Mouse (Mus musculus) brain, embryonic 18.5 days (tissue): ENCODE results near the gene Pet100.

ENCODE experiments used
- DNase-seq: peaks from one replicate; pipeline ENCODE4 v3.0.0-alpha.2; 2012; ENCODE audit warnings: low read depth, low spot score

Pet100 gene

DNA sequence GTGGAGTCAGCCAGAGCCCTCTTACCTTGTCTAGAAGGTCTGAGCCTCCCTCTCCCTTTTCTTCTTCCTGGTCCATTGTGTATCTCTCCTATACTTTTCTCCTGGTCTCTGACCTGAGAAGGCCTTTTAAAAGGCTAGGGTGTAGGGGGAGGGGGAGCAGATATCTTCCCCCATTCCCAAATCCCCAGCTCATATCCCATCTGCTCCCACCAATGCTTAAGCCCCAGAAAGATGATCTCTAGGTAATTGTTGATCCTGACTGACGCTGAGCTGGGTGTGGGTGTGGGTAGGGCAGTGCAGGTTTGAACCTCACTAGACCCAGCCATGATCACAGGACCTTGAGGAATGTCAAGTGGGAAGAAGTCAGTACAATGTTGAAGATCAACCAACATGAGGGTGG, 4.1 kb downstream of the Pet100 start, which contains the start of gene Pcp2:
Gene Pcp2, minus strand, starts transcription at position 101 of the 400 bp plus-strand sequence.
- no peak for DNase-seq

DNA sequence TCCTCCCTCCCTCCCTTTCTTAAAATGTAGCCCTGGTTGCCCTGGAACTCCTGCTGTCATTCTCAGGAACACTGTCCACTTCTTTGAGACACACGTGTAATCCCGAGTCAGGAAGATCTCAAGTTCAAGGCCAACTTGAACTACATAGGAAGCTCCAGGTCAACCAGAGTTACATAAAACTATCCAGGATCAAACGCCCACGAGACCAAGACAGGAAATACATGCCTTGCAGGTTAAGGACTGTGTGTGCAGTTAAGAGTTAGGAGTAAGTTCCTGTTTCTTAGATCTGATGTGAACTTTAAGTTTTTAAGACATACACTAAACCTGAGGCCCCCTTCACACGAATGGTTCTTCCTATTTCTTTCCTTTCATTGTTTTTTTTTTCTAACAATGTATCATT, 5.6 kb downstream of the Pet100 start:
- DNase-seq, result no peak

DNA sequence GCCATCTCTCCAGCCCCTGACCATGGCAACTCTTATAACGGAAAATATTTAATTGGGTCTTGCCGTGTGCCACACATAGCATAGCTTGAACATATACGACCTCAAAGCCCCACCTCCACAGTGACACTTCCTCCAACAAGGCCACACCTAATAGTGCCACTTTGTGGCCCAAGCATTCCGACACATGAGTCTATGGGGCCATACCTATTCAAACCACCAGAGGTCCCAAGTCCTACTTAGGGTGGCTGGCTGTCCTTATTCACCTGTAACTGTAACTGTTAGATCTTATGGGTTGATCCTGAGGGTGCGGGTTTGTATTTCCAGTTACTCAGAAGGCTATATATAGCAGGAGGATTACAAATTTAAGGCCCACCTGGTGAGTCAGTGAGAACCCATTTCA, 6.7 kb downstream of the Pet100 start:
- DNase-seq, result no peak

DNA sequence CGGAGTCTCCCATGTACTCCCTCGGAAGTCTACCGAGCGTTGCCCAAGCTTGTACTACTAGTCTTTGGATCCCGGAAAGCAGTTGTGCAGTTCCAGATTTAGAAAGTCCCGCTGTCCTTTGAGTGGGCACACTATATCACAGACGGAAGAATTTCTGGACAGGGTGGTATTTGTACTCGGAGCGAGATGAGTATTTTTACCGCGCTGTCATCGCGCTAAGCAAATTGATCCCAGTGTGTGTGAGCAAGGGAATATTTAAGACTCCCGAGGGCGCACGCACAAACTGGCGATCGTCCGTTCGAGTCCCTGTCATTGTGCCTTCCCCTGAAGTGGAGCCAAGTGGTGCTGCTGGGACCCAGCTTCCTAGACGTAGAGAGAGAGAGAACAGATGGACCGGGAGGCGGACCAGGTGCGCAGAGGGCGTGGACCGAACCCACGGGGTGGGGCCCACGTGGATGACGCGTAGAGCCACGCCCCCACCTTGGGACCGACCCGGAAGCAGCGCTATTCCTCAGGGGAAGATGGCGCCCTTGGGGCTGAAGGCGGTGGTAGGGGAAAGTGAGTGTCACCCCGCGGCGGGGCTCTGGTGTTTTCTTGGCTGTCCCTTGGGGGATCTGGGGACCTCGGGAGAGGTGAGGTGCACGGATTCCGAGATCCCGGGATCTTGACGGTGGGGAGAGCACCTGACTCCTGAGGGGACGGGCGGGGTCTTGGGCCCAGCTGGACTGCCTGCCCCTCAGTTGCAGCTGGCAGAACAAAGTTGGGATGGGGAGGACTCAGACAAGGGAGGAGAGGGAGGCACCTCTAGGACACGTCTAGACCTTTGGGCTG, 9.5 kb downstream of the Pet100 start, which contains the start of gene Stxbp2:
Gene Stxbp2, plus strand, starts transcription at position 309 of the 831 bp plus-strand sequence.
- peak; percentile 22 for DNase-seq

DNA sequence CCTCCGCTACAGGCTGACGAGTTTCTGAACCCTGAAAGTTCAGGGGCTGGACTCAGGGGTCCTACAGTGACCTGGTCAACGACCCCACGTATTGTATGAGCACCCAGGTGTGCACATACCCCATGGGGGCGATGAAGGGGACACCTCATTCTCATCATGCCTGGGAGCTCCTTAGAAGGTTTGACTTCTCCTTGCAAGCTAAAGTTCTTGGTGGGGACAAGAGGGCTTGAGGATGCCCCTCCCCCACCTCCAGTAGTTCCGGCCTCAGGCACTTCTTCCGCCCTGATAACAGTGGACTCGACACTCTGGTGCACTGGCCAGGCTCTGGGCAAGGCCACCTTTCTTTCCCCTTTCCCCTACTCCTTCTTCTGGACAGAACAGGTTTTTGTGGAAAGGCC, 10.1 kb downstream of the Pet100 start:
- DNase-seq, result no peak

DNA sequence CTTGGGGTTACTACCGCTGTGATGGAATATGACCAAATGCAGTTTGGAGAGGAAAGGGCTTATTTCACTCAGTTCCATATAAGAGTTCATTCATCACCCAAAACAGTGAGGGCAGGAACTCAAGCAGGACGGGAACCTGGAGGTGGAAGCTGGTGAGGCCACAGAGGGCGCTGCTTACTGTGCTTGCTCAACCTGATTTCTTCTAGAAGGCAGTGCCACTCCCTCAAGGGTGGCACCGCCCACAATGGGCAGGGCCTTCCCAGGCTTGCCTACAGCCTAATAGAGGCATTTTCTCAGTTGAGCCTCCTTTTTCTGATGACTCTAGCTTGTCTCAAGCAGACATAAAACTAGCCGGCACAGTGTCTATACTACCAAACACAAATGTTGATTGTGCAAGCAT, 24.5 kb downstream of the Pet100 start:
- no peak for DNase-seq

DNA sequence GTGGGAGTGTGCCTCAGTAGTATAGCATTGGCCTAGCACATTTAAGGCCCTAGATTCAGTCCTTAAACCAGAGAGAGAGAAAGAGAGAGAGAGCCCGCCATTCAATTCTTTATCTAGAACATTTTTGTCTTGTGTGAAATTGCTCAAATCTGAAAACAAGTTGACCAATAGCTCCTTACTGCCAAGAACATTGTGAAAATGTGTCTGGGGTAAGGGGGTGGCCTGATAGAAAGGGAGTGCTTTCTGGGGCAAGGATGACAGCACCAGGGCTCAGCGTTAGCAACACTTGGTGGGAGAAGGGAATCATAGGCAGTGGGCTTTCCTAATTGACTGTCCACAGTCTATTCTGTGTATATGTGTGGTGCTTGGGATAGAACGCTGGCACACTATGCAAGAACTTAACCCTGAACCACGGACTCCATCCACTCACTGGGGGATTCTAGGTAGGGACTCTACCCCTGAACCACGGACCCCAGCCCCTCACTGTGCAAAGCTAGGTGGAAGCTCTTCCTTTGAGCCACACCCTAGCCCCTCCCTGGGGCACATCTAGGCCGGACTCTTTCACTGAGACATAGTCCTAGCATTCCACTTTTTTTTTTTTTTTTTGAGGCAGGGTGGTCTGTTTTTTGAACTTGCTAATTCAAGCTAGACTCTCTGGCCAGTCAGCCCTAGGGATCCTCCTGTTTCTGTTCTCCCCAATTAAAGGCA, 25.6 kb downstream of the Pet100 start:
- DNase-seq, result no peak

DNA sequence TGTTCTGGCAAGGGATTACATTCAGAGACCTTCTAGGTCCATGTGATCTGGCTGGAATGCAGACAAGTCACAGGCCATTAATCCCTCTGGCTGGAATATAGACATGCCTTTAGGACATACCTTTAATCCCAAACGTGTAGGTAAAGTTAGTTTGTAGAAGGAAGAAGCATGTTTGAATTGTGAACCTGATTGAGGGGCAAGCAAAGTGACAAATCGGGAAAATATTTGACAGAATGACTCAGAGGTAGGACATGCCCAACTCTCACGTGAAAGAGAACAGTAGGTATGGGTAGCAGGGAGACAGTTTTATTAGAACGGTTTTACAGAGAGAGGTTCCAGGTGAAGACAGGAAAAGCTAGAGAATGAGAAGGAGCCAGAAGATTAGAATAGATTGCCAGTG, 26.2 kb downstream of the Pet100 start:
- DNase-seq, result no peak

DNA sequence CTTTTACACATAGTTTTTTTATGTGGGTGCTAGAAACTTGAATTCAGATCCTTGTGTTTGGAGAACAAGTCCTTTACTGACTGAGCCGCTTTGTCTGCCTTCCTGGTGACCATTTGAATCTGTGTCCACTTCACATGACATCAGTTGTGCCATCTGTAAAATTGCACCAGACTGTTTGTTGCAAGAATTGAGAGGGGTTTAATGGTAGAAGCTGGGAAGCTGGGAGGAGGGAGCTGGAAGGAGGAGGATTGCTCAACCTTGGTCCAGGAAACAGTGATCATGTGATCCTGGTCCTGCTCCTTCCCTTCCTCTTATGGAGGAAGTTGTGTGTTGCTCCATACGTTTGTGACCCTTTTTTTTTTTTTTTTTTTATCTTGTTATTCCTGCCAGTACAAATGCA, 26.9 kb downstream of the Pet100 start:
- DNase-seq, result no peak

DNA sequence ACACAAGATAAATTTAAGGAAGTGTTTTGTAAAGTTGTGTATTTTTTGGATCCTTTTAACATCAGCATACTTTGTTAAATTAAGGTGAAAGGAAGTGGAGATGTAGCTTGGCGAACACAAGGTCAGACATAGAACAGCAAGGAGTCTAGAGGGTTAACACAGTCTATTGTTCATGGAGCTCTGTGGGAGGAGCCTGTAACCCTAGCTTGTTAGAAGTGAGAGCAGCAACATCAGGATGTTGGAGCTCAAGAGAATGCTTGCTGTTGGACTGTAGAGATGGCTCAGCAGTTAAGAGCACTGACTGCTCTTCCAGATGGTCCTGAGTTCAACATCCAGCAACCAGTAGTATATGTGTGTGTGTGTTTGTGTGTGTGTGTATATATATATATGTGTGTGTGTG, 27.6 kb downstream of the Pet100 start:
- DNase-seq, result no peak

DNA sequence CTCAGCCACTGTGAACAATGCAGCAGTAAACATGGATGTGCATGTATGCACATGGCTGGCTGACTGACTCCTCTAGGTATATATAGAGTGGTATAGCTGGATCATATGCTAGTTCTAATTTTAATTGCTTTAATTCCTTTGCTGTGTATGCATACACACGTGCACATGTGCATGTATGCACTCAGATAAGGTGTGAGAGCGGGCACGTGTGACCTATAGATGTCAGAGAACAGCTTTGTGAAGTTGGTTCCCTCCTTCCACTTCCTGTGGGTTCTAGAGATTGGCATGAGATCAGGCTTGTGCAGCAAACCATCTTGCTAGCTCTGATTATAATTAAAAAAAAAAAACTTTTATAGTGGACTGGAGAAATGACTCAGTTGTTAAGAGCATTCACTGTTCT, 31.5 kb downstream of the Pet100 start:
- no peak for DNase-seq

DNA sequence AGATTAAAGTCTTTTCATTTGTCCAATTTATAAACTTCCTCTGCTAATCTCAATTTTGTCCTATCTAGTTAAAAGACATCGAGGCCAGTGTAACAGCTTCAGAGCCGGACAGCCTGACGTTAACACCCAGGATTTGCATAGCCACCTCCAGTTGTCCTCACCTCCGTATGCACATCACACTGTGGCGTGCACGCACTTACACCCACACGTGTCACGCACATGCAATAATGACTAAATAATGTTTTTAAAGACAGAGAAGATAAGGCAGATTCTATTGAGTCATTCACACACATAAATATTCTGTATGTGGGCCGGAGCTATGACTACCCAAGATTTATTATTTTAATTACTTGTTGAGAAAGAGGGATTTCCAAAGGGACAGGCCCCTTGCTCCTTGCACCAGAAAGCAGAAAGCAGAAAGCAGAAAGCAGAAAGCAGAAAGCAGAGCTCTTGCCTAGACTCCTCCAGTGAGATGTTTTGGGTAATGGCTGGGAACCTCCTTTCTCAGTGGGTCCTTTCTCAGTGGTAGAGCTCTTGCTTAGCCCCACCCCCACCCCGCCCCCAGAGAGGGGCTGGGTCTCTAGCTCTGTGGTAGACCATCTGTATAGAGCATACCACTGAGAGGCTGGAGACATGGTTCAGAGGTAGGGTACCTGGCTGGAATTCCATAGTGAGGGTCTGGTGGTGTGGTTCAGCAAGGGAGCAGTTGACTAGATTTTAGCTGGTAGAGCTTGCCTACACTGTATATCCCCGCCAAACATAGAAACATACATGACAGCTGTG, 33.6 kb downstream of the Pet100 start:
- no peak for DNase-seq

DNA sequence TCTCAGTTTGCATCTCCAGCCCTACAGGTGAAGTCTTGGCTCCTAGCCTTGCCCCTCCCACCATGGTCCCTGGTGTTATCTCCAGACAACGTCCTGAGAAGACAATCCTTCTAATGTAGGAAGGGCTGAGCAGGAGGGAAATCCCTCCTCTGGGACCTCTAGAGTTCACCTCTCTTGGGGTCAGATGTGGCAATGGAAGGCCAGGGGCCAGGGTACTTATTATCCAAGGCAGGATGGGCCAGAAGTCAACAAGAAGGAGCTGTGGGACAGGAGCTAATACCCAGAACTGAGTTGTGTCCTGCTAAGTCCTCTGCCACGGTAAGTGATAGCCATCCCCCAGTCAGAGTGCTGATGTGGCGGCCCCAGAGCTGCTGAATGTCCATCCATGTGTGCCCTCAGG, 34.2 kb downstream of the Pet100 start, which contains the start of gene Retn:
Gene Retn, plus strand, starts transcription at position 245 of the 400 bp plus-strand sequence.
- no peak for DNase-seq

DNA sequence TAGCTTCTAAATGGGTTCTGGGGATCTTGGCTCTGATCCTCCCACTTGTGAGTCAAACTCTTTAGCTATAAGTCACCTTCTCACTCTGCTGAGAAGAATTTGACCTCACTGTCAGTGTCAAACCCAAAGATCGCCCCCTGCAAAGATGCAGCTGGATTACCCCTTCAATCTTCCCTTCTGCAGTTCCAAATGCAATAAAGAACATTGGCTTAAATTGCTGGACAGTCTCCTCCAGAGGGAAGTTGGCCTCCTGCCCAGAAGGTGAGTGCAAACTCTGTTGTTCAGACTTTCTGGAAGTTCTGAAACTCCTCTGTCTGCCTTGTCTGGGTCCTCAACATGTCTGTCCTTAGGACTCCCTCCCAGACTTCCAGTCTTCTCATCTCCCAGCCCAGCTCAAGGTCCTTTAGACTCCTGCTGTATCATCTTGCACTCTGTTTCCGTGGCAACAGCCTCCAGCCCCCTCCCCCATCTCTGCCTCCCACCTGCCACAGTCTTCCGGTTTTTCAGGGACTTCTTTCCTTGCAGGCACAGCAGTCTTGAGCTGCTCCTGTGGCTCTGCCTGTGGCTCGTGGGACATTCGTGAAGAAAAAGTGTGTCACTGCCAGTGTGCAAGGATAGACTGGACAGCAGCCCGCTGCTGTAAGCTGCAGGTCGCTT, 35.5 kb downstream of the Pet100 start:
- DNase-seq, result no peak

DNA sequence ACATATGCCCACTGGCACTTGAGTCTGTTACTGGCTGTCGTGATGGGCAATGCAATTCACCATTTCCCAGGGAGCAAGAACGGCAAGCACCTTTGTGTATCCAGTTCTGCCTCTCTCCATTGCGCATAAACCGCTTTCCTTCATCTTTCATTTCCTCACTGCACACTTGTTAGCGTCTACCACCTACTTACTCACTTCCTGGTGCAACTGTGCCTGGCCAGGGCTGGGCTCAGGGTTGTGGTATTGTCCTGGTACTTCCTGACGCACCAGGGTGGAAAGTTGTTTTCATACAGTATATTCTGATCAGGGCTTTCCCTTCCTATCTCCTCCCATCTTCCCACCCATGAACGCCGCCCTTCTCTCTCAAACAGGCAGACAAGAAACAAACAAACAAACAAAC, 39.5 kb downstream of the Pet100 start:
- no peak for DNase-seq

DNA sequence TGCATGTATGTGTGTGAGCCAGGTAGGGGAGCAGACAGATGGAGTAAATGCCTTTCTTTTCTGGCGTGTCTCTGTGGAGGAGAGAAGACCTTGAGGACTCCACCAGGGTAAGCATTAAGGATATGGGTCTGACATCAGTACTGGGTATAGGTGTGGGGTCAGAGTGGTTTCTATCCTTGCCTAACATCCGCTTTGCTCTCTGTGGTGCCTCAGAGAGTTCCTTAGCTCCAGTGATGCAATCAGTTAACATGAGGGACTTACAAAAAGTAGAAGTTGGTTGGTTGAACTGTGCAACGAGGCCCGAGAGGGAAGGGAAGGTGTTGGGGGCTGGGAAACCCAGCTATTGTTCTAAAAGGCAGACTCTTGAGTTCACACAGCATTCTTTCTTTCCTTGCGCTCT, 43.1 kb downstream of the Pet100 start:
- no peak for DNase-seq

DNA sequence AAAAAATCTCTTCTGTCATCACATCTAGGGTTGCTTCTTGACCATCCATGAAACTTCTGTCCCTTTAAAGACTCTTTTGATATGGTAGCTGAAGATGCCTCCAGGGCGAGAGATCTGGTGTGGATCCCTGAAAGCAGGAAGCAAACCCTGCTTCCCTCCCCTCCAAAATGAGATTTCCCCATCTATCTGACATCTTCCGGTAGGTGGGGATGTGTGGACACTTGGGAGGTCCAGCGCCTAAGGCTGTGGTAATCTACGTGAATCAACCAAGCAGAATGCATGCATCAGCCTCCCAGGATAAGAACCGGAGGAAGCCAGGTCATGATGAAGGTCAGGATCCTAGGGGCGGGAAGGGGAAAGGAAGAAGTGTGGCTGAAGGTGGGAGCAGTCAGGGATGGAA, 44.2 kb downstream of the Pet100 start, which contains the start of gene Mcemp1:
Gene Mcemp1, plus strand, starts transcription at position 248 of the 400 bp plus-strand sequence.
- DNase-seq, result no peak

DNA sequence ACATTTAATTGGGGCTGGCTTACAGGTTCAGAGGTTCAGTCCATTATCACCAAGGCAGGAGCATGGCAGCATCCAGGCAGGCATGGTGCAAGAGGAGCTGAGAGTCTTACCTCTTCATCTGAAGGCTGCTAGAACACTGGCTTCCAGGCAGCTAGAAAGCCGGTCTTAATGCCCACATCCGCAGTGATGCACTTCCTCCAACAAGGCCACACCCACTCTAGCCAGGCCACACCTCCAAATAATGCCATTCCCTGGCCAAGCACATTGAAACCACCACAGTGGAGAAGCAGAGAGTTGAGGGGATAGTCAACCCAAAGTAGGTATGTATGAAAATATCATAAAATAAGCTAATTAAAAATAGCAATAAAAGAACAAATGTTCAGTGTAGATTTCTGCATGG, 49.0 kb downstream of the Pet100 start:
- no peak for DNase-seq

DNA sequence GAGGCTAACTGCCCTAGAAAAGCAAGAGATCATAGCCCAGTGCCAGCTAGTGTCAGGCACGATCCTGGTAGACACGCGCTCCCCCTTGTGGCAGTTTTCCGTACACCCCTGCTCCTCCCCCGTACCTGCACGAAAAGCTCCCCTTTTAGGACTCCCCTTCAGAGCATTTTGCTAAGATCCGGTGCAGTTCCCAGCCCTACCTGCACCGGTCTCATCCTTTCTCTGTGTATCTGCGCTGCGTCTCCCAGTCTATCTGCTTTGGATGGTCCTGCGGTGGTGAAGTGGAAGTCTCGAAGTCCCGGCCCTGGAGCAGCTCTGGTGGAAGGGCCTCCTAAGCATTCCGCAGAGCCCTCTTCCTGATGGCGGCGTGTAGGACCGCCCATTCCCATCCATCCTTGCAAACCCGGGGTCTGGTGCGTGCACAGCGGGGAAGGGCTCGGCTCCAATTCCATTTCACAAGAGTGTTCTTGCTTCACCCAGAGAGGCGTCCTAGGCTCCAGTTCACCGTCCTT, 50.7 kb downstream of the Pet100 start, which contains the start of gene Fcor:
Gene Fcor, minus strand, starts transcription at position 383 of the 512 bp plus-strand sequence.
- DNase-seq, result peak; percentile 70

DNA sequence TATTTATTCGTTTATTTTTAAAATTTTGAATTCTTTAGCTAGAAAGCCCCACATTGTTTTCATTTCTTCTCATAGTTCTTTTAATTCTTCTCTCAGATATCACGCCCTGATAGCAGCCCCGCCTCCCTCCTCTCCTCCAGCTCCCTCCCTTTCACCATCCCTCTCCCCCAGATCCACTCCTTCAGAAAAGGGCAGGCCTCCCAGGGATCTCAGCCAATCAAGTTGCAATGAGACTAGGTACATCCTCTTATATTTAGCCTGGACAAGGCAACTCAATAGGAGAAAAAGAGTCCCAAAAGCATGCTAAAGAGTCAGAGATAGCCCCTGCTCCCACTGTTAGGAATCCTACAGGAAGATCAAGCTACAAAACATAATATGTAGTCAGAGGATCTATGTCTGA, 53.3 kb downstream of the Pet100 start:
- DNase-seq, result no peak
